Mouse (Mus musculus) heart, postnatal 0 days (tissue): ENCODE measurements around the gene Eef1akmt3.

Experiments
- CTCF ChIP-seq: IDR thresholded peaks from 2 replicates; pipeline ENCODE4 v1.5.1; 2016; ENCODE audit warnings: antibody characterized with exemption, control low read depth, low read depth
- EP300 ChIP-seq: IDR thresholded peaks from 2 replicates; pipeline ENCODE4 v1.6.1; 2016; ENCODE audit warnings: antibody characterized with exemption, low read depth

GRCm38 (mm10) chr10:127018422-127018821 is 22.9 kb downstream of the Eef1akmt3 start:
- TF ChIP-seq EP300 (no peak), CTCF (no peak)
